Mouse (Mus musculus) olfactory bulb, adult 2 months (tissue): ENCODE results near the gene Rrp9.

Experiments used
- CTCF ChIP-seq: fragments of 200-500 bp; IDR thresholded peaks from 2 replicates; pipeline ENCODE4 v1.5.1; 2012; ENCODE audit warnings: low read depth, mild to moderate bottlenecking, low read length, moderate library complexity; ENCODE audit not compliant: insufficient read depth
- POLR2A ChIP-seq: fragments of 200-500 bp; IDR thresholded peaks from 2 replicates; pipeline ENCODE4 v1.6.1; 2012; ENCODE audit warnings: mild to moderate bottlenecking, low read depth, low read length, moderate library complexity; ENCODE audit not compliant: insufficient read depth

DNA sequence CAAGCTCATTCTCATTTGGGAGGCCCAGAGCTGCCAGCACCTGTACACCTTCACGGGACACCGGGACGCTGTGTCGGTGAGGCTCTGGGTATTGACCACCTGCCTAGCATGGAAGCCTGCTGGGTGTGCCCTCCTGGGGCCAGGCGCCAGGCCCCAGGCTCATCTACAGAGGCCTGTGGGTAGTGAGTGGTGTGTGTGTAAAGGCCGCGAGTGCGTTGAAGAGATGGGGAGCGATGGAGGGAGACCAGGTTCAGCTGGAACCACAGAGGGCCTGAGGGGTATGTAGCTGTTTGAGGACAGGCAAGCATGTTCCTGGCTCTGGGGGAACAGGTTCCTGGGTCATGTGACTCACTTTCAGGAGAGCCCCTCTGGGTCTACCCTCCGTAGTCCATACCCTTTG is 7.4 kb downstream of the Rrp9 start:
- TF ChIP-seq POLR2A (no peak), CTCF (no peak)
